Mouse (Mus musculus): Measurements from ENCODE around the gene Olfr884. TPM values are rescaled to one million over a fixed set of nuclear protein-coding genes. Genes with fewer than 3 reads are reported as not detected.

The Olfr884 gene
- polyA plus RNA-seq (2014; fragmentation: Nextera tagmentation; extraction: Ambion mirVana): 0.13 and 0.14 TPM in 2 replicates

DNA sequence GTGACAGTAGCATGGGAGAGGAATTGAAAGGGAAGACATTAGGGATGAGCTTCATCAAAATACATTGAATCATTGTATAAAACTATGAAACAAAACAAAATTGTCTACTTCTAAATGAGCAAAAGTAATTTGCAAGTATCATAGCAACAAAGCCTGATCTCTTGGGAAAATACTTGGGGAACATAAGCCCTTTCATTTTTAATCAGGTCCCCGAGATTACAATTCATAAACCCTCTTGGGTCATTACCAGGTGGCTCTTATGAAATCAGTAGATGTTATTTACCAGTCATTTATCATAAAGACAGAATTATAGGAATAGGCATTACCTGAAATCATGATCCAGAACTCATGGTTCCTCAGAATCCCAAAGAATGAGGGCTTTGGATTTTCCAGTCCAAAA is at the start of gene Olfr884:
TSS of gene Olfr884 (plus strand) at position 301 of the 400 bp plus-strand sequence.
- Histone ChIP-seq H3K4me3 (ENCODE audit: low read depth, low read length) (no peak within 1 kb of the TSS), H3K36me3 (ENCODE audit: control insufficient read depth, insufficient read depth, low read length) (no peaks in the 10 kb centered on the region), H3K9ac (ENCODE audit: low read depth, low read length) (no peak within 1 kb of the TSS), H3K4me2 (ENCODE audit: low read depth, low read length) (no peak within 1 kb of the TSS), H3K27me3 (replicated peaks; ENCODE audit: control insufficient read depth, insufficient read depth, low read length) (no peaks in the 10 kb centered on the region), H3K9me3 (ENCODE audit: control insufficient read depth, low read length) (no peaks in the 10 kb centered on the region), H3K4me1 (ENCODE audit: control insufficient read depth, insufficient read depth, low read length) (no peaks in the 10 kb centered on the region), H3K27ac (replicated peaks; ENCODE audit: low read depth, low read length) (no peak within 1 kb of the TSS)
- WGBS: 56% methylated on average over 1 of the region's 1 CpGs
- DNase-seq (ENCODE audit: low spot score) (no peak), ATAC-seq (ENCODE audit: low read depth) (no peak)

DNA sequence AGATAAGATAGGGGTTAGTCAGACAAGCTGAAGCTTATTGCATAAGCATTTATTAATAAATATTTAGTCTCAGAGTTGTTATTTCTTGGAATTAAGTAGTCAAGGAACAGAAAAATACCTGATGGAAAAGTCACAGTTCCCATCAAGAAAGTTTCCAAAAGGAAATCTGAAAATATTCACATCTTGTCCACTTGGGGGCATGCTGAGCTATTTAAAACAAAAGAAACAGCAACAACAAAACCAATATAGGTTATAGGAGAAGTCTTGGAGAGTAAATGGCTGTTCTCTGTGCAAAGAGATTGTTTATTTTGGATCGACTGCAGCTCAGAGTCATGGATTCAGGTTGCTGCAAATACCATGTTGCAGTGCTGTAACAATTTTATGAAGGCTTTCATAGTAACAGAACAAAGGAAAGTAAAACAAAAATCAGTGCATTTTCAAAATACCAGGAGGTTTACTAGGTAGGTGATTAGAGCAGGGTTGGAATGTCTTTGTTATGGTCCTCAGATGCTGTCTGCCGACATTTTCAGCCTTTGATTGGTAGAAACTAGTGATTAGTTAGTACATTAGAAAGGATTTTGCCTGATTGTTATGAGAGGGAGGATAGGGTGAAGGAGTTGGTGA is 47.7 kb upstream of the Olfr884 start:
- Histone ChIP-seq H3K27ac (replicated peaks; ENCODE audit: low read depth, low read length) (no peak overlapping the region), H3K4me2 (ENCODE audit: low read depth, low read length) (no peak overlapping the region), H3K27me3 (replicated peaks; ENCODE audit: control insufficient read depth, insufficient read depth, low read length) (no peaks in the 10 kb centered on the region), H3K9ac (ENCODE audit: low read depth, low read length) (no peak overlapping the region), H3K4me3 (ENCODE audit: low read depth, low read length) (no peak overlapping the region), H3K9me3 (ENCODE audit: control insufficient read depth, low read length) (no peaks in the 10 kb centered on the region), H3K4me1 (ENCODE audit: control insufficient read depth, insufficient read depth, low read length) (no peaks in the 10 kb centered on the region), H3K36me3 (ENCODE audit: control insufficient read depth, insufficient read depth, low read length) (no peaks in the 10 kb centered on the region)
- 43% methylated on average over 2 of the region's 2 CpGs for WGBS
- ATAC-seq (ENCODE audit: low read depth) (no peak), DNase-seq (ENCODE audit: low spot score) (peak; percentile 14)

DNA sequence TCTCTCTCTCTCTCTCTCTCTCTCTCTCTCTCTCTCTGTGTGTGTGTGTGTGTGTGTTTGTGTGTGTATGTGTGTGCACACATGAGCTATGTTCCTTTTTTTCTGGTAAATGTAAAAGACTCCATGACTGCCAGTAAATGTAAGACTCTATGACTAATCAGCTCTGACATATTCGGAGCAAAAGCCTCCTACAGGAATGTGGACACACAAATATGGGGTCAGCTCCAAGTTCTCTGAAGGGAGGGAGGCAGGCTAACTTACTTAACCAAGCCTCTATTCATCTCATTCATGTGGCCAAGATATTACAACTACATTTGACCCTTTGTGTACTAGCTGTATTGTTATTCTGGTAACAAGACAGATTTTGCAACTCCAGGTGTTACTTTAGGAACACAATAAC is 46.3 kb upstream of the Olfr884 start:
- Histone ChIP-seq H3K9me3 (ENCODE audit: control insufficient read depth, low read length) (no peaks in the 10 kb centered on the region), H3K4me3 (ENCODE audit: low read depth, low read length) (no peak overlapping the region), H3K4me1 (ENCODE audit: control insufficient read depth, insufficient read depth, low read length) (no peaks in the 10 kb centered on the region), H3K36me3 (ENCODE audit: control insufficient read depth, insufficient read depth, low read length) (no peaks in the 10 kb centered on the region), H3K9ac (ENCODE audit: low read depth, low read length) (no peak overlapping the region), H3K27ac (replicated peaks; ENCODE audit: low read depth, low read length) (no peak overlapping the region), H3K27me3 (replicated peaks; ENCODE audit: control insufficient read depth, insufficient read depth, low read length) (no peaks in the 10 kb centered on the region), H3K4me2 (ENCODE audit: low read depth, low read length) (no peak overlapping the region)
- ATAC-seq (ENCODE audit: low read depth) (no peak), DNase-seq (ENCODE audit: low spot score) (no peak)
- 55% methylated on average over 1 of the region's 1 CpGs for WGBS

DNA sequence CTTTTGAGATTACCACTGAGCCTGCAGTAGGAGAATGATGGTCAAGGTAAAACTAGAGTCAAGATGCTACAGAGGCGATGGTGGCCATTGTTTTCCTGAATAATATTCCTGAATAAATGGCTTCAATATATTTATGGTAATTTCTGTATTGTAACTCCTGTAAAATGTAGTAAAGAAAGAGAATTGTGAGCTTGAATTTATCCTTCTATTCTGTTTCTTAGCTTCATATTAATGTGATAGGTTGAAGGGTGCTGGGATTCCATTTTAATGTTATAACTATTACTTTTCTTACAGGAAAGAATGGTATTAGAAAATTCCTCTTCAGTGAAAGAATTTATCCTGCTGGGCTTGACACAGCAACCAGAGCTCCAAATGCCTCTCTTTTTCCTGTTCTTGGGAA is 20.8 kb upstream of the Olfr884 start, which contains the start of gene Olfr883:
TSS of gene Olfr883 (plus strand) at position 301 of the 400 bp plus-strand sequence.
- 80% methylated on average over 1 of the region's 1 CpGs for WGBS
- no peaks in the 10 kb centered on the region for H3K9me3 ChIP-seq (ENCODE audit: control insufficient read depth, low read length)
- no peak within 1 kb of the TSS for H3K9ac ChIP-seq (ENCODE audit: low read depth, low read length)

DNA sequence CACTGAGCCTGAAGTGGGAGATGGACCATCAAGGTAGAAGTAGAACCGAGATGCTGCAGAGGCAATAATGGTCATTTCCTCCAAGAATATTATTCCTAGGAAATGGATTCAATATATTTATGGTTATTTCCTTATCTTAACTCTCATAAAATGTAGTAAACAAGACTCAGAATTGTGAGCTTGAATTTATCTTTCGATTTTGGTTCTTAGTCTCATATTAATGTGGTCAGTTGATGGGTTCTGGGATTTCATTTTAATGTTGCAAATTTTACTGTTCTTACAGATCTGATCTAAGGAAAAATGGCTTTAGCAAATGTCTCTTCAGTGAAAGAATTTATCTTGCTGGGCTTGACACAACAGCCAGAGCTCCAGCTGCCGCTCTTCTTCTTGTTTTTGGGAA is 14.7 kb downstream of the Olfr884 start, which contains the start of gene Olfr885:
TSS of gene Olfr885 (plus strand) at position 301 of the 400 bp plus-strand sequence.
- no peaks in the 10 kb centered on the region for H3K27me3 ChIP-seq (replicated peaks; ENCODE audit: control insufficient read depth, insufficient read depth, low read length)
- no peaks in the 10 kb centered on the region for H3K36me3 ChIP-seq (ENCODE audit: control insufficient read depth, insufficient read depth, low read length)
- WGBS: 83% methylated on average over 3 of the region's 3 CpGs
- no peak within 1 kb of the TSS for H3K4me3 ChIP-seq (ENCODE audit: low read depth, low read length)
- no peak within 1 kb of the TSS for H3K27ac ChIP-seq (replicated peaks; ENCODE audit: low read depth, low read length)
- H3K4me2 ChIP-seq (ENCODE audit: low read depth, low read length): no peak within 1 kb of the TSS
- H3K9me3 ChIP-seq (ENCODE audit: control insufficient read depth, low read length): no peaks in the 10 kb centered on the region
- no peaks in the 10 kb centered on the region for H3K4me1 ChIP-seq (ENCODE audit: control insufficient read depth, insufficient read depth, low read length)
- ATAC-seq (ENCODE audit: low read depth) (no peak), DNase-seq (ENCODE audit: low spot score) (no peak)
- no peak within 1 kb of the TSS for H3K9ac ChIP-seq (ENCODE audit: low read depth, low read length)

More for the DNA sequence above, 20.8 kb upstream of the Olfr884 start, which contains the start of gene Olfr883:
- Histone ChIP-seq H3K27me3 (replicated peaks; ENCODE audit: control insufficient read depth, insufficient read depth, low read length) (no peaks in the 10 kb centered on the region), H3K4me2 (ENCODE audit: low read depth, low read length) (no peak within 1 kb of the TSS), H3K4me3 (ENCODE audit: low read depth, low read length) (no peak within 1 kb of the TSS), H3K27ac (replicated peaks; ENCODE audit: low read depth, low read length) (no peak within 1 kb of the TSS), H3K4me1 (ENCODE audit: control insufficient read depth, insufficient read depth, low read length) (no peaks in the 10 kb centered on the region), H3K36me3 (ENCODE audit: control insufficient read depth, insufficient read depth, low read length) (no peaks in the 10 kb centered on the region)
- ATAC-seq (ENCODE audit: low read depth) (no peak), DNase-seq (ENCODE audit: low spot score) (no peak)

DNA sequence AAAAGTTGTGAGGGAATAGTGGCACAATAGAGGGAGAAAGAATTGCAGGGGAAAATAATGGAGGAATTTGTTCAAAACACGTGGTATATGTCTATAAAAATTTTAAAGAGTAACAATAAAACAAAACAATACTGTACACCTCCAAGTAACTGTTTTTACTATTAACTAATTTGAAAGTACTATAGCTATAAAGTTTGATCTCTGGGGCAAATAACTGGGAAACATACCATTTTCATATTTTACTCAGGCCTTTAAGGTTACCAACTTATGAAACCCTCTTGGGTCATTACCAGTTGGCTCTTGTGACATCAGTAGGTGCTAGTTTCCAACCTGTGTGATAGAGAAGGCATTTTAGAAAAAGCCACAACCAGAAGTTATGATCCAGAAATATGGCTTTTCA is 37.4 kb downstream of the Olfr884 start, which contains the start of gene Olfr887:
TSS of gene Olfr887 (plus strand) at position 301 of the 400 bp plus-strand sequence.
- DNase-seq (ENCODE audit: low spot score) (no peak), ATAC-seq (ENCODE audit: low read depth) (no peak)
- Histone ChIP-seq H3K4me2 (ENCODE audit: low read depth, low read length) (no peak within 1 kb of the TSS), H3K36me3 (ENCODE audit: control insufficient read depth, insufficient read depth, low read length) (no peaks in the 10 kb centered on the region), H3K9ac (ENCODE audit: low read depth, low read length) (no peak within 1 kb of the TSS), H3K4me1 (ENCODE audit: control insufficient read depth, insufficient read depth, low read length) (no peaks in the 10 kb centered on the region), H3K4me3 (ENCODE audit: low read depth, low read length) (no peak within 1 kb of the TSS), H3K27ac (replicated peaks; ENCODE audit: low read depth, low read length) (no peak within 1 kb of the TSS), H3K27me3 (replicated peaks; ENCODE audit: control insufficient read depth, insufficient read depth, low read length) (no peaks in the 10 kb centered on the region), H3K9me3 (ENCODE audit: control insufficient read depth, low read length) (no peaks in the 10 kb centered on the region)
- WGBS: 82% methylated on average over 1 of the region's 1 CpGs

Other genes with a start within 250 kb of the Olfr884 start
- 0.13 TPM in 1 of 2 replicates, not detected in the other for gene Olfr876, start 243.5 kb upstream of the Olfr884 start, polyA plus RNA-seq (2014; fragmentation: Nextera tagmentation; extraction: Ambion mirVana)
- 0.07 TPM in 1 of 2 replicates, not detected in the other for gene Olfr877, start 192.3 kb upstream of the Olfr884 start, polyA plus RNA-seq (2014; fragmentation: Nextera tagmentation; extraction: Ambion mirVana)
- gene Olfr145, start 149.8 kb upstream of the Olfr884 start, polyA plus RNA-seq (2014; fragmentation: Nextera tagmentation; extraction: Ambion mirVana): 0.12 and 0.26 TPM in 2 replicates
- 0.06 and 0.12 TPM in 2 replicates for gene Olfr878, start 128.7 kb upstream of the Olfr884 start, polyA plus RNA-seq (2014; fragmentation: Nextera tagmentation; extraction: Ambion mirVana)
- gene Olfr881, start 54.7 kb upstream of the Olfr884 start, polyA plus RNA-seq (2014; fragmentation: Nextera tagmentation; extraction: Ambion mirVana): not detected in 2 replicates
- gene Olfr883, start 20.7 kb upstream of the Olfr884 start, polyA plus RNA-seq (2014; fragmentation: Nextera tagmentation; extraction: Ambion mirVana): not detected in 2 replicates
- gene Olfr885, start 14.8 kb downstream of the Olfr884 start, polyA plus RNA-seq (2014; fragmentation: Nextera tagmentation; extraction: Ambion mirVana): not detected in 2 replicates
- gene Olfr887, start 37.5 kb downstream of the Olfr884 start, polyA plus RNA-seq (2014; fragmentation: Nextera tagmentation; extraction: Ambion mirVana): 0.07 TPM in 1 of 2 replicates, not detected in the other
- gene Olfr888, start 61.6 kb downstream of the Olfr884 start, polyA plus RNA-seq (2014; fragmentation: Nextera tagmentation; extraction: Ambion mirVana): not detected in 2 replicates
- 0.04 TPM in 1 of 2 replicates, not detected in the other for gene Olfr889, start 68.6 kb downstream of the Olfr884 start, polyA plus RNA-seq (2014; fragmentation: Nextera tagmentation; extraction: Ambion mirVana)
- not detected in 2 replicates for gene Olfr890, start 96.0 kb downstream of the Olfr884 start, polyA plus RNA-seq (2014; fragmentation: Nextera tagmentation; extraction: Ambion mirVana)
- not detected in 2 replicates for gene Olfr891, start 134.3 kb downstream of the Olfr884 start, polyA plus RNA-seq (2014; fragmentation: Nextera tagmentation; extraction: Ambion mirVana)
- gene Olfr893, start 161.8 kb downstream of the Olfr884 start, polyA plus RNA-seq (2014; fragmentation: Nextera tagmentation; extraction: Ambion mirVana): not detected in 2 replicates
- 0.07 TPM in 1 of 2 replicates, not detected in the other for gene Olfr894, start 171.5 kb downstream of the Olfr884 start, polyA plus RNA-seq (2014; fragmentation: Nextera tagmentation; extraction: Ambion mirVana)
- gene Olfr143, start 206.2 kb downstream of the Olfr884 start, polyA plus RNA-seq (2014; fragmentation: Nextera tagmentation; extraction: Ambion mirVana): not detected in 2 replicates
- not detected in 2 replicates for gene Olfr895, start 221.3 kb downstream of the Olfr884 start, polyA plus RNA-seq (2014; fragmentation: Nextera tagmentation; extraction: Ambion mirVana)
- gene Olfr896-ps1, start 244.6 kb downstream of the Olfr884 start, polyA plus RNA-seq (2014; fragmentation: Nextera tagmentation; extraction: Ambion mirVana): not detected in 2 replicates

All from embryonic facial prominence, embryonic 14.5 days (tissue).